Mouse (Mus musculus): Measurements from ENCODE around the gene Cd300a.

Cd300a gene

DNA sequence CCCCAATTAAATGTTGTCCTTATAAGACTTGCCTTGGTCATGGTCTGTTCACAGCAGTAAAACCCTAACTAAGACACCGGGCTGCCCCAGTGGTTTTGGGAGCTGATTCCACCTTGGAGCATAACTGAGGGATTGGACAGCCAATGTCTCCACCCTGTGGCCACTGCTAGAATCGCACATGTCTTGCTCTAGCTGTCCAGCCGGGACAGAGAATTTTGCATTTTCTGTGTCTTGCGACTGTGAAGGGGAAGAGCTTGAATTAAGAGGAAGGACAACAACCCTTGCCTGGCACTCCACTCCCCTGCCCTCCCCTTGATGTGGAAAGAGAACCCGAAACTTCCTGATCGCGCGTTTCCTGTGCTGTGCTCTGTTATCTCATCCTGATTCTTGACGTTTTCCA lies 23.0 kb downstream of the Cd300a start:
- DNase-seq, result peak; percentile 78

DNA sequence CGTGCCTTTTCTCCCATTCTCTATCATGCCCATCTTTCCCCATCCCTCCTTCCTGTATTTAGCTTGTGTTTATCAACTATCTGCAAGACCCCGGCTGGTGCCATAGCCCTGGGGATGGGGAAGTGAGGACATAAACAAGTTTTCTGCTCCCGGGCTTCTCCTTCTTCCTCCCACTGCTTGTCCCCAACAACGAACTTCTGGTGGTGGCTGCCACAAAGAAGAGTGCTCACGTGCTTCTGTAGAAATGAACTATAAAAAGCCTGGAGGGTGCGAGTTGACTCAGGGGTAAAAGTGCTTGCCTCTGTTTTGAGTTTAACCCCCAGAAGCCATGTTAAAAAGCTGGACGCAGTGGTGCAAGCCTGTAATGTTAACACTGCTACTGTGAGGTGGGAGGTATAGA lies 25.1 kb downstream of the Cd300a start:
- no peak for DNase-seq

DNA sequence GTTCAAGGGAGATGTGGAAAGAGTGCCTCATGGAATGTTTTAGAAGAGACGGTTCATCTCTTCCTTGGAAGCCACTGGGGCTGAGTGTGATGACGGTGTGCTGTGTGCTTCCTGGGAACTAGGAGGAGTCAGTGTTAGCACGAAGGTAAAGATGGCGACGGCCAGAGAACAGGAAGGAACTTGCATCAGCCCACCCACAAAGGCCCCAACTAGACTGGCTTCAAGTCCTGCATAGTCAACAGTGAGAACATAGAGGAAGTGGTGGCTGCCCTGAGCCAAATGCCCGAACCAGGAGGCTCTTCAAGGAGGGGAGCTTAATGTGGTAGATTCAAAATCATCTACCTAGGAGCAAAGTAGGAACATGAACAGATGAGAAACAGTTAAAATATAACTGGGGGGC lies 27.3 kb downstream of the Cd300a start:
- DNase-seq, result no peak

GRCm38 (mm10) chr11:114922439-114922838 lies 32.6 kb downstream of the Cd300a start:
- DNase-seq, result no peak

DNA sequence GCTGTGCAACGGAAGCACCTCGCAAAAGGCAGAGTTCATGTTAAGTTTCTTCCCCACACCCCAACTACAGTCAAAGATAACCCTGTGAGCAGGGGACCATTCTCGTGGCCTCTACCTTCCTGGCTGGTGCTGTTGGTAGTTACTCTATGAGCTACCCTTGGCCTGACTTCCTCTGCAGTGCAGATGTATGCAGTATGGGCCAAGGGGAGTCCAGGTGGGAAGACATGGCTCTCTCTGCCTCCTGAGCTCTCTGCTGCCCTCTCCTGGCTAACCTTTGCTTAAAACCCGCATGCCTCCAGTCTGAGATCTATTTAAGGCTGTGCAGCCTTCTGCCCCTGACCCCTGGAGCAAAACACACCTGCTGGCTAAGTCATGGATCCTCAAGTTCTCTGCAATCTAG lies 34.1 kb downstream of the Cd300a start:
- DNase-seq, result no peak

- no peak for DNase-seq
Observed at GRCm38 (mm10) chr11:114929581-114929980, 39.7 kb downstream of the Cd300a start.

DNA sequence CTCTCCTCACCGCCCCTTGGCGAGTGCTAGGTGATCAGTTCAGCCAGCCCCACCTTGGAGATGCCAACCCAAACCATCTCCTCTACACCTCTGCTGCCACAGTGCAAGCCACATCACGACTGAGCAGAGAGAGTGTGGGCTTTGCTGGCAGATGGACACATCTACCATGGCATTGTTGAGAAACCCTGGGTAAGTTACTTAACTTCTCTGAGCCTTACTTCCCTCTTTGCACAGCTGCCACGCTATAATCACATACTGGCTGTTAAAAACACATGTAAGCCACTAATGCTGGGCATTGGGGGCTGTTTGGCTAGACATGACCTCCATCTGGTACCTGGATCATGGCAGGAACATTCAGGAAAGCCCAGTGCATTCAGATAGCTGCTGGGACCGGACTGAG lies 41.2 kb downstream of the Cd300a start:
- no peak for DNase-seq

DNA sequence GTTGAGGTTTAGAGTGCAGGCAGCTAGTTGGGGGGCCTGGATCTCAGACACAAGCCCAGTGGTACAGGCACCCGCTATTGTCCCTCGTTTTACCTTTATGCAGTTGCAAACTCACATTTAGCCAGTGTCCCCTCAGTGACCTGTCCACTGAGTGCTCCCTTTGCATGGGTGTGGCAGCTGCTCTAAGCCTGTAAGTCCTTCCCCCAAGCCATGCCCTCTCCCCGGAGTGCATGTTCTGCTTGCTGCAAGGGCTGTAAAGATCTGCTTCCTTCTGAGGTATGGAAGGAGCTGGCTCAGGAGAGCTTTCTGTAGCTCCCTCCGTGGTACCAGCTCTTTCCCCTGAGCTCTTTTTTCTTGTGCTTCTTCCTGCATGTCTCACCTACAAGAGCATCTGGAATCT lies 43.8 kb downstream of the Cd300a start:
- no peak for DNase-seq

DNA sequence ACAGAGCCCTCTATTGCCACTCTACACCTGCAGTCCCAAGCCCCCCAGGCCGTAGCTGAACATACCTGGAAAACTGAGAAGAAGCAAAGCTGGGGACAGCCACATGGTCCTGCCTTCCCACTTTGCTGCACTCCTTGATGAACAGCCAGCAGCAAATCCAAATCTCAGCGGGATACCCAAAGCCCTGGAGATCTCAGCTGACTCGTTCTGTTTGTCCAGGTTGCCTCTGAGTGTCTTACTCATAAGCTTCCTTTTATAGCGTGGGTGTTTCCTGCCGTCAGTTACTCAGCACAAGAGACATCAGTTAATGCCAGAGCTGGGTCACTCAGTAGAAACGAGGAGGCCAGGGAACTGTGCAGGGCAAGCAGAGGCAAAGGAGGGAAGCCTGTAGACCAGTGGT lies 44.3 kb downstream of the Cd300a start, which contains the start of gene Cd300lb:
TSS of gene Cd300lb (minus strand) at position 243 of the 400 bp plus-strand sequence.
- no peak for DNase-seq
